Mouse (Mus musculus): ENCODE data around the gene Pcdh19. TPM values are rescaled to one million over a fixed set of nuclear protein-coding genes. Genes with fewer than 3 reads are reported as not detected.

Pcdh19 gene
- polyA plus RNA-seq, 1 experiment, result 9.7 TPM

- H3K27me3 ChIP-seq (ENCODE audit: control insufficient read depth, insufficient read depth, insufficient read length), result no peaks in the 10 kb centered on the region
- H3K79me2 ChIP-seq (ENCODE audit: control insufficient read depth, insufficient read depth), result peaks cover 15% of the 10 kb centered on the region
- TF ChIP-seq MYOD1 (IDR thresholded peaks at IDR 0.05; ENCODE audit: control insufficient read depth in 1 of 3, insufficient read length in 2 of 3, low read depth in 2 of 3) (no peak), CEBPB (IDR thresholded peaks at IDR 0.05; ENCODE audit: insufficient read depth, poor library complexity, severe bottlenecking) (peak; percentile 88)
- H3ac ChIP-seq (ENCODE audit: control insufficient read depth, insufficient read length), result no peak overlapping the region
- peak overlapping the region; percentile 64 for H3K4me2 ChIP-seq (ENCODE audit: low read depth)
- no peak overlapping the region for H3K4me3 ChIP-seq
- no peaks in the 10 kb centered on the region for H3K36me3 ChIP-seq (ENCODE audit: control insufficient read depth, insufficient read depth)
Observed at GRCm38 (mm10) chrX:133660111-133660510, 28.7 kb downstream of the Pcdh19 start.

GRCm38 (mm10) chrX:133657308-133658302, 31.2 kb downstream of the Pcdh19 start:
- H3K27me3 ChIP-seq (ENCODE audit: control insufficient read depth, insufficient read depth, insufficient read length), result no peaks in the 10 kb centered on the region
- peak overlapping the region; percentile 72 for H3K4me2 ChIP-seq (ENCODE audit: low read depth)
- H3ac ChIP-seq (ENCODE audit: control insufficient read depth, insufficient read length), result no peak overlapping the region
- H3K4me3 ChIP-seq, result no peak overlapping the region
- no peaks in the 10 kb centered on the region for H3K36me3 ChIP-seq (ENCODE audit: control insufficient read depth, insufficient read depth)
- TF ChIP-seq CEBPB (IDR thresholded peaks at IDR 0.05; ENCODE audit: insufficient read depth, poor library complexity, severe bottlenecking) (no peak), MYOD1 (IDR thresholded peaks at IDR 0.05; ENCODE audit: control insufficient read depth in 1 of 3, insufficient read length in 2 of 3, low read depth in 2 of 3) (peak in 2 of 3 experiments; percentile 29 to 32)
- peaks cover 21% of the 10 kb centered on the region for H3K79me2 ChIP-seq (ENCODE audit: control insufficient read depth, insufficient read depth)

- no peak overlapping the region for H3ac ChIP-seq (ENCODE audit: control insufficient read depth, insufficient read length)
- H3K27me3 ChIP-seq (ENCODE audit: control insufficient read depth, insufficient read depth, insufficient read length), result no peaks in the 10 kb centered on the region
- H3K36me3 ChIP-seq (ENCODE audit: control insufficient read depth, insufficient read depth), result no peaks in the 10 kb centered on the region
- TF ChIP-seq E2F4 (IDR thresholded peaks at IDR 0.05; ENCODE audit: insufficient read depth), result no peak
- TF ChIP-seq USF1 (IDR thresholded peaks at IDR 0.05; ENCODE audit: low read depth), result no peak
- peak in 2 of 3 experiments; percentile 6 to 22 for TF ChIP-seq MYOD1 (IDR thresholded peaks at IDR 0.05; ENCODE audit: control insufficient read depth in 1 of 3, insufficient read length in 2 of 3, low read depth in 2 of 3)
- H3K4me2 ChIP-seq (ENCODE audit: low read depth), result peak overlapping the region; percentile 28
- H3K79me2 ChIP-seq (ENCODE audit: control insufficient read depth, insufficient read depth), result peaks cover 21% of the 10 kb centered on the region
- no peak overlapping the region for H3K4me3 ChIP-seq
Observed at GRCm38 (mm10) chrX:133655876-133656538, 32.8 kb downstream of the Pcdh19 start.

GRCm38 (mm10) chrX:133655196-133655595, 33.6 kb downstream of the Pcdh19 start:
- no peaks in the 10 kb centered on the region for H3K36me3 ChIP-seq (ENCODE audit: control insufficient read depth, insufficient read depth)
- no peak for TF ChIP-seq USF1 (IDR thresholded peaks at IDR 0.05; ENCODE audit: low read depth)
- H3K4me3 ChIP-seq, result no peak overlapping the region
- no peak overlapping the region for H3ac ChIP-seq (ENCODE audit: control insufficient read depth, insufficient read length)
- H3K27me3 ChIP-seq (ENCODE audit: control insufficient read depth, insufficient read depth, insufficient read length), result no peaks in the 10 kb centered on the region
- H3K4me2 ChIP-seq (ENCODE audit: low read depth), result peak overlapping the region; percentile 28
- H3K79me2 ChIP-seq (ENCODE audit: control insufficient read depth, insufficient read depth), result peaks cover 24% of the 10 kb centered on the region

- Histone ChIP-seq H3K4me3 (no peak overlapping the region), H3K36me3 (ENCODE audit: control insufficient read depth, insufficient read depth) (no peaks in the 10 kb centered on the region), H3K79me2 (ENCODE audit: control insufficient read depth, insufficient read depth) (peaks cover 32% of the 10 kb centered on the region), H3K27me3 (ENCODE audit: control insufficient read depth, insufficient read depth, insufficient read length) (no peaks in the 10 kb centered on the region), H3ac (ENCODE audit: control insufficient read depth, insufficient read length) (no peak overlapping the region), H3K4me2 (ENCODE audit: low read depth) (no peak overlapping the region)
- TF ChIP-seq E2F4 (IDR thresholded peaks at IDR 0.05; ENCODE audit: insufficient read depth) (no peak), REST (IDR thresholded peaks at IDR 0.05; ENCODE audit: insufficient read depth, insufficient read length) (no peak), MYOG (IDR thresholded peaks at IDR 0.05; ENCODE audit: control insufficient read depth in 1 of 3, insufficient read depth in 1 of 3, insufficient read length in 2 of 3, low read depth in 2 of 3) (no peak), USF1 (IDR thresholded peaks at IDR 0.05; ENCODE audit: low read depth) (no peak), CEBPB (IDR thresholded peaks at IDR 0.05; ENCODE audit: insufficient read depth, poor library complexity, severe bottlenecking) (no peak), MYOD1 (IDR thresholded peaks at IDR 0.05; ENCODE audit: control insufficient read depth in 1 of 3, insufficient read length in 2 of 3, low read depth in 2 of 3) (no peak), POLR2AphosphoS2 (IDR thresholded peaks at IDR 0.05; ENCODE audit: insufficient read length, low read depth) (no peak), SRF (IDR thresholded peaks at IDR 0.05; ENCODE audit: control insufficient read depth, insufficient read length, low read depth) (no peak), POLR2A (IDR thresholded peaks at IDR 0.05; ENCODE audit: insufficient read length, low read depth) (no peak)
Observed at GRCm38 (mm10) chrX:133653071-133653470, 35.7 kb downstream of the Pcdh19 start.

- no peaks in the 10 kb centered on the region for H3K36me3 ChIP-seq (ENCODE audit: control insufficient read depth, insufficient read depth)
- peaks cover 35% of the 10 kb centered on the region for H3K79me2 ChIP-seq (ENCODE audit: control insufficient read depth, insufficient read depth)
- no peak overlapping the region for H3K4me3 ChIP-seq
- H3K4me2 ChIP-seq (ENCODE audit: low read depth), result no peak overlapping the region
- no peaks in the 10 kb centered on the region for H3K27me3 ChIP-seq (ENCODE audit: control insufficient read depth, insufficient read depth, insufficient read length)
- TF ChIP-seq USF1 (IDR thresholded peaks at IDR 0.05; ENCODE audit: low read depth) (no peak), POLR2A (IDR thresholded peaks at IDR 0.05; ENCODE audit: insufficient read length, low read depth) (no peak), MAX (IDR thresholded peaks at IDR 0.05; ENCODE audit: low read depth) (no peak), POLR2AphosphoS2 (IDR thresholded peaks at IDR 0.05; ENCODE audit: insufficient read length, low read depth) (no peak), MYOG (IDR thresholded peaks at IDR 0.05; ENCODE audit: control insufficient read depth in 1 of 3, insufficient read depth in 1 of 3, insufficient read length in 2 of 3, low read depth in 2 of 3) (no peak), REST (IDR thresholded peaks at IDR 0.05; ENCODE audit: insufficient read depth, insufficient read length) (no peak), E2F4 (IDR thresholded peaks at IDR 0.05; ENCODE audit: insufficient read depth) (no peak), MYOD1 (IDR thresholded peaks at IDR 0.05; ENCODE audit: control insufficient read depth in 1 of 3, insufficient read length in 2 of 3, low read depth in 2 of 3) (no peak)
- H3ac ChIP-seq (ENCODE audit: control insufficient read depth, insufficient read length), result no peak overlapping the region
Observed at GRCm38 (mm10) chrX:133650379-133650778, 38.4 kb downstream of the Pcdh19 start.
